Mouse (Mus musculus) ovary, postnatal 36 days (tissue): Measurements from ENCODE around the gene Clec4e.
"Not testable (repeated sequence)": the region's sequence is repeated elsewhere in the genome, so short reads cannot be mapped to it uniquely, and the experiment has no call there.

ENCODE experiments used
- DNase-seq: peaks from one replicate; pipeline ENCODE4 v3.0.0; 2022; ENCODE audit warnings: low spot score, mixed read lengths

Clec4e gene

GRCm38 (mm10) chr6:123289753-123290152 lies at the start of gene Clec4e:
TSS of gene Clec4e (minus strand) at chr6:123289870.
- no peak for DNase-seq

GRCm38 (mm10) chr6:123332503-123332902 lies 42.8 kb upstream of the Clec4e start:
- DNase-seq: no peak

- DNase-seq: no peak
Measured at GRCm38 (mm10) chr6:123308033-123308432, 18.4 kb upstream of the Clec4e start, which contains the start of gene Vmn2r19. TSS of gene Vmn2r19 (plus strand) at chr6:123308333.

GRCm38 (mm10) chr6:123306315-123306714 lies 16.6 kb upstream of the Clec4e start:
- DNase-seq: not testable (repeated sequence)

- no peak for DNase-seq
Measured at GRCm38 (mm10) chr6:123296687-123297086, 7.0 kb upstream of the Clec4e start.

- DNase-seq: not testable (repeated sequence)
Measured at GRCm38 (mm10) chr6:123293509-123293908, 3.8 kb upstream of the Clec4e start.

GRCm38 (mm10) chr6:123292751-123293400 lies 3.2 kb upstream of the Clec4e start:
- DNase-seq: no peak

GRCm38 (mm10) chr6:123288931-123289330 lies 739 bp downstream of the Clec4e start:
- DNase-seq: no peak

GRCm38 (mm10) chr6:123286311-123286710 lies 3.4 kb downstream of the Clec4e start:
- DNase-seq: no peak

GRCm38 (mm10) chr6:123279443-123279842 lies 10.2 kb downstream of the Clec4e start:
- DNase-seq: no peak

- DNase-seq: no peak
Measured at GRCm38 (mm10) chr6:123266945-123267344, 22.7 kb downstream of the Clec4e start.

GRCm38 (mm10) chr6:123265809-123266208 lies 23.9 kb downstream of the Clec4e start:
- no peak for DNase-seq

- no peak for DNase-seq
Measured at GRCm38 (mm10) chr6:123264194-123264593, 25.5 kb downstream of the Clec4e start.

- no peak for DNase-seq
Measured at GRCm38 (mm10) chr6:123261555-123262161, 28.0 kb downstream of the Clec4e start, which contains the start of gene Clec4d. TSS of gene Clec4d (plus strand) at chr6:123262111.

- DNase-seq: no peak
Measured at GRCm38 (mm10) chr6:123260868-123261267, 28.8 kb downstream of the Clec4e start.

GRCm38 (mm10) chr6:123259889-123260603 lies 29.6 kb downstream of the Clec4e start:
- no peak for DNase-seq

GRCm38 (mm10) chr6:123258946-123259345 lies 30.7 kb downstream of the Clec4e start:
- no peak for DNase-seq

GRCm38 (mm10) chr6:123252735-123253134 lies 36.9 kb downstream of the Clec4e start:
- DNase-seq: no peak

- not testable (repeated sequence) for DNase-seq
Measured at GRCm38 (mm10) chr6:123248862-123249261, 40.8 kb downstream of the Clec4e start.

GRCm38 (mm10) chr6:123244201-123244600 lies 45.5 kb downstream of the Clec4e start:
- DNase-seq: no peak

GRCm38 (mm10) chr6:123237582-123237981 lies 52.1 kb downstream of the Clec4e start:
- no peak for DNase-seq
